Mouse (Mus musculus) hindbrain, embryonic 12.5 days (tissue): ENCODE measurements around the gene Hgd. TPM values are rescaled to one million over a fixed set of nuclear protein-coding genes. Genes with fewer than 3 reads are reported as not detected.

Experiments
- ATAC-seq: fragments of 200-750 bp; cut with Nextera tagmentation; 2 replicates; pipeline ENCODE4 v1.8.0; 2017; ENCODE audit warnings: moderate TSS enrichment; ENCODE audit not compliant: low FRiP score
- H3K27ac ChIP-seq: fragments of 300-500 bp; sonication (generic); 2 replicates; pipeline ENCODE4 v1.5.1; 2016; ENCODE audit warnings: mild to moderate bottlenecking
- H3K27me3 ChIP-seq: fragments of 300-500 bp; sonication (generic); 2 replicates; pipeline ENCODE4 v1.6.1; 2016; ENCODE audit warnings: mild to moderate bottlenecking
- H3K36me3 ChIP-seq: fragments of 300-500 bp; sonication (generic); 2 replicates; pipeline ENCODE4 v1.6.1; 2016; ENCODE audit warnings: mild to moderate bottlenecking
- H3K4me1 ChIP-seq: fragments of 300-500 bp; sonication (generic); 2 replicates; pipeline ENCODE4 v1.6.1; 2016
- H3K4me2 ChIP-seq: fragments of 300-500 bp; sonication (generic); replicated peaks from 2 replicates; pipeline ENCODE4 v1.6.1; 2016; ENCODE audit warnings: mild to moderate bottlenecking
- H3K4me3 ChIP-seq: fragments of 300-500 bp; sonication (generic); 2 replicates; pipeline ENCODE4 v1.5.1; 2016; ENCODE audit warnings: mild to moderate bottlenecking
- H3K9ac ChIP-seq: fragments of 300-500 bp; sonication (generic); 2 replicates; pipeline ENCODE4 v1.6.1; 2016; ENCODE audit warnings: mild to moderate bottlenecking, moderate library complexity
- H3K9me3 ChIP-seq: fragments of 300-500 bp; sonication (generic); replicated peaks from 2 replicates; pipeline ENCODE4 v1.6.1; 2016; ENCODE audit warnings: mild to moderate bottlenecking
- WGBS: fragments of 180-500 bp; shearing (Covaris S2); methylation state at CpG from one replicate; pipeline ENCODE4 v1.1.7; 2016; 5-methylcytosine and 5-hydroxymethylcytosine counted together
- polyA plus RNA-seq: library from polyadenylated mRNA; unstranded; fragments of >200 nt; fragmentation: Nextera tagmentation; extraction: Ambion mirVana; gene quantifications from 2 replicates; pipeline ENCODE4 v1.2.1, GENCODE M21; 2016

The Hgd gene
- polyA plus RNA-seq, 1 experiment from 2014 or later = not detected

- ATAC-seq = no peak
- 93% methylated on average over 5 of the region's 5 CpGs for WGBS
- Histone ChIP-seq H3K36me3 (peaks cover 7% of the 10 kb centered on the region; the same call in 1 of the 2 replicates), H3K27ac (no peak overlapping the region), H3K27me3 (no peaks in the 10 kb centered on the region), H3K4me3 (no peak overlapping the region), H3K9ac (no peak overlapping the region), H3K9me3 (no peaks in the 10 kb centered on the region), H3K4me2 (no peak overlapping the region), H3K4me1 (no peaks in the 10 kb centered on the region)
These were observed 17.0 kb upstream of the Hgd start for GRCm38 (mm10) chr16:37562961-37563360.

GRCm38 (mm10) chr16:37565117-37565516, 14.8 kb upstream of the Hgd start:
- WGBS = 93% methylated on average over 1 of the region's 1 CpGs
- H3K9me3 ChIP-seq = no peaks in the 10 kb centered on the region
- H3K27me3 ChIP-seq = no peaks in the 10 kb centered on the region
- no peak overlapping the region for H3K27ac ChIP-seq
- H3K4me2 ChIP-seq = no peak overlapping the region
- H3K4me3 ChIP-seq = no peak overlapping the region
- H3K9ac ChIP-seq = no peak overlapping the region
- H3K4me1 ChIP-seq = no peaks in the 10 kb centered on the region
- H3K36me3 ChIP-seq = no peaks in the 10 kb centered on the region
- ATAC-seq = no peak

GRCm38 (mm10) chr16:37566107-37566506, 13.8 kb upstream of the Hgd start:
- no peaks in the 10 kb centered on the region for H3K4me1 ChIP-seq
- no peaks in the 10 kb centered on the region for H3K27me3 ChIP-seq
- no peak overlapping the region for H3K9ac ChIP-seq
- no peak overlapping the region for H3K27ac ChIP-seq
- H3K4me2 ChIP-seq = no peak overlapping the region
- no peaks in the 10 kb centered on the region for H3K36me3 ChIP-seq
- H3K9me3 ChIP-seq = no peaks in the 10 kb centered on the region
- no peak for ATAC-seq
- 81% methylated on average over 6 of the region's 6 CpGs for WGBS
- H3K4me3 ChIP-seq = no peak overlapping the region

- Histone ChIP-seq H3K4me2 (no peak overlapping the region), H3K27ac (no peak overlapping the region), H3K9me3 (no peaks in the 10 kb centered on the region), H3K27me3 (no peaks in the 10 kb centered on the region), H3K4me3 (no peak overlapping the region), H3K4me1 (no peaks in the 10 kb centered on the region), H3K9ac (no peak overlapping the region), H3K36me3 (peaks cover 2% of the 10 kb centered on the region; the same call in 1 of the 2 replicates)
- no peak for ATAC-seq
- WGBS = 87% methylated on average over 12 of the region's 12 CpGs
These were observed 12.6 kb upstream of the Hgd start for GRCm38 (mm10) chr16:37567113-37568050.

GRCm38 (mm10) chr16:37571554-37571953, 8.4 kb upstream of the Hgd start:
- ATAC-seq = no peak
- 84% methylated on average over 3 of the region's 3 CpGs for WGBS
- no peaks in the 10 kb centered on the region for H3K27me3 ChIP-seq
- H3K36me3 ChIP-seq = peaks cover 9% of the 10 kb centered on the region; the same call in 1 of the 2 replicates
- no peak overlapping the region for H3K9ac ChIP-seq
- no peak overlapping the region for H3K4me2 ChIP-seq
- H3K4me1 ChIP-seq = no peaks in the 10 kb centered on the region
- H3K9me3 ChIP-seq = peaks cover 4% of the 10 kb centered on the region; the same call in 1 of the 2 replicates
- H3K4me3 ChIP-seq = no peak overlapping the region
- no peak overlapping the region for H3K27ac ChIP-seq

GRCm38 (mm10) chr16:37572117-37572754, 7.7 kb upstream of the Hgd start:
- 91% methylated on average over 12 of the region's 12 CpGs for WGBS
- no peak for ATAC-seq

GRCm38 (mm10) chr16:37573061-37573460, 6.9 kb upstream of the Hgd start:
- peaks cover 4% of the 10 kb centered on the region; the same call in 1 of the 2 replicates for H3K9me3 ChIP-seq
- H3K4me2 ChIP-seq = no peak overlapping the region
- H3K4me3 ChIP-seq = no peak overlapping the region
- 93% methylated on average over 5 of the region's 5 CpGs for WGBS
- no peak for ATAC-seq
- H3K9ac ChIP-seq = no peak overlapping the region
- H3K36me3 ChIP-seq = peaks cover 9% of the 10 kb centered on the region; the same call in 1 of the 2 replicates
- no peak overlapping the region for H3K27ac ChIP-seq
- H3K27me3 ChIP-seq = no peaks in the 10 kb centered on the region
- no peaks in the 10 kb centered on the region for H3K4me1 ChIP-seq

More at GRCm38 (mm10) chr16:37572117-37572754, 7.7 kb upstream of the Hgd start:
- H3K4me3 ChIP-seq = no peak overlapping the region
- no peak overlapping the region for H3K27ac ChIP-seq
- H3K27me3 ChIP-seq = no peaks in the 10 kb centered on the region
- peaks cover 9% of the 10 kb centered on the region; the same call in 1 of the 2 replicates for H3K36me3 ChIP-seq
- peaks cover 4% of the 10 kb centered on the region; the same call in 1 of the 2 replicates for H3K9me3 ChIP-seq
- no peaks in the 10 kb centered on the region for H3K4me1 ChIP-seq
- no peak overlapping the region for H3K4me2 ChIP-seq
- no peak overlapping the region for H3K9ac ChIP-seq

GRCm38 (mm10) chr16:37575325-37575724, 4.6 kb upstream of the Hgd start:
- no peak for ATAC-seq
- Histone ChIP-seq H3K4me2 (no peak overlapping the region), H3K4me3 (no peak overlapping the region), H3K36me3 (peaks cover 9% of the 10 kb centered on the region; the same call in 1 of the 2 replicates), H3K9ac (no peak overlapping the region), H3K27me3 (no peaks in the 10 kb centered on the region), H3K4me1 (no peaks in the 10 kb centered on the region), H3K9me3 (peaks cover 4% of the 10 kb centered on the region; the same call in 1 of the 2 replicates), H3K27ac (no peak overlapping the region)
- 58% methylated on average over 3 of the region's 3 CpGs for WGBS

- Histone ChIP-seq H3K4me3 (no peak overlapping the region), H3K9me3 (no peaks in the 10 kb centered on the region), H3K4me2 (no peak overlapping the region), H3K27ac (no peak overlapping the region), H3K27me3 (no peaks in the 10 kb centered on the region), H3K4me1 (peaks cover 22% of the 10 kb centered on the region), H3K9ac (no peak overlapping the region), H3K36me3 (no peaks in the 10 kb centered on the region)
- 100% methylated on average over 1 of the region's 1 CpGs for WGBS
- ATAC-seq = no peak
These were observed 362 bp upstream of the Hgd start for GRCm38 (mm10) chr16:37579591-37579990.

GRCm38 (mm10) chr16:37580651-37581050, 698 bp downstream of the Hgd start:
- Histone ChIP-seq H3K9me3 (no peaks in the 10 kb centered on the region), H3K9ac (no peak overlapping the region), H3K36me3 (no peaks in the 10 kb centered on the region), H3K27ac (no peak overlapping the region), H3K27me3 (no peaks in the 10 kb centered on the region), H3K4me3 (no peak overlapping the region), H3K4me2 (no peak overlapping the region), H3K4me1 (peaks cover 29% of the 10 kb centered on the region)
- ATAC-seq = no peak
- WGBS = 83% methylated on average over 4 of the region's 4 CpGs

GRCm38 (mm10) chr16:37581901-37582300, 1.9 kb downstream of the Hgd start:
- ATAC-seq = no peak

GRCm38 (mm10) chr16:37583306-37583705, 3.4 kb downstream of the Hgd start:
- WGBS = 72% methylated on average over 3 of the region's 3 CpGs
- Histone ChIP-seq H3K4me2 (no peak overlapping the region), H3K27ac (peak overlapping the region; percentile 90)

More at GRCm38 (mm10) chr16:37581901-37582300, 1.9 kb downstream of the Hgd start:
- no peaks in the 10 kb centered on the region for H3K36me3 ChIP-seq
- H3K9ac ChIP-seq = no peak overlapping the region
- peak overlapping the region; percentile 58; the same call in 1 of the 2 replicates for H3K27ac ChIP-seq
- H3K4me3 ChIP-seq = no peak overlapping the region
- no peaks in the 10 kb centered on the region for H3K27me3 ChIP-seq
- 43% methylated on average over 3 of the region's 3 CpGs for WGBS
- H3K9me3 ChIP-seq = no peaks in the 10 kb centered on the region
- peaks cover 29% of the 10 kb centered on the region for H3K4me1 ChIP-seq
- H3K4me2 ChIP-seq = no peak overlapping the region

More at GRCm38 (mm10) chr16:37583306-37583705, 3.4 kb downstream of the Hgd start:
- H3K9ac ChIP-seq = no peak overlapping the region
- no peak overlapping the region for H3K4me3 ChIP-seq
- no peaks in the 10 kb centered on the region for H3K36me3 ChIP-seq
- no peaks in the 10 kb centered on the region for H3K9me3 ChIP-seq
- peaks cover 29% of the 10 kb centered on the region for H3K4me1 ChIP-seq
- ATAC-seq = no peak
- H3K27me3 ChIP-seq = no peaks in the 10 kb centered on the region
